In genomic region chr14:50765736-50766135, GRCm38 (mm10) we compare ENCODE assay signal across 9 mouse cellular contexts. TPM values are rescaled to one million over a fixed set of nuclear protein-coding genes. Genes with fewer than 3 reads are reported as not detected.
"Had no signal": no experiment of that assay in that cellular context is flagged by ENCODE, and none has a peak within 500 bp of the region (broad histone marks: within the 10 kb centered on the region; RNA-seq: fewer than 3 reads in every experiment).

No protein-coding gene starts in this region.

- DNase-seq: kidney, postnatal 25 days; lung, adult 2 months; lung, postnatal 36 days; right cerebral cortex, adult 18-20 months; right cerebral cortex, postnatal 25 days had no signal

RNA-seq across cellular contexts. Expression of gene Olfr749, which starts 20.8 kb away (rescaled TPM):
- total RNA-seq: layer of hippocampus, postnatal 25 days; left cerebral cortex, adult 2 months; left cerebral cortex, postnatal 14 days; megakaryocyte progenitor cell, adult 5-6 weeks had no signal

RNA-seq across cellular contexts. Expression of gene Ccnb1ip1, which starts 41.8 kb away (rescaled TPM):
- total RNA-seq: left cerebral cortex, adult 2 months; left cerebral cortex, postnatal 14 days; megakaryocyte progenitor cell, adult 5-6 weeks had no signal

RNA-seq across cellular contexts. Expression of gene Olfr748, which starts 58.6 kb away (rescaled TPM):
- total RNA-seq: layer of hippocampus, postnatal 25 days; left cerebral cortex, adult 2 months; left cerebral cortex, postnatal 14 days; megakaryocyte progenitor cell, adult 5-6 weeks had no signal
